Mouse (Mus musculus) adrenal gland, postnatal 0 days (tissue): Measurements from ENCODE around the gene Ccdc81. TPM values are rescaled to one million over a fixed set of nuclear protein-coding genes. Genes with fewer than 3 reads are reported as not detected.

ENCODE experiments used
- polyA plus RNA-seq: library from polyadenylated mRNA; unstranded; fragments of >200 nt; fragmentation: Nextera tagmentation; extraction: Ambion mirVana; gene quantifications from 2 replicates; pipeline ENCODE4 v1.2.1, GENCODE M21; 2015

The Ccdc81 gene
- polyA plus RNA-seq: 0.14 and 0.69 TPM in 2 replicates

GRCm38 (mm10) chr7:89903442-89904343 lies at the start of gene Ccdc81:
Gene Ccdc81, minus strand, starts transcription at chr7:89903629.

DNA sequence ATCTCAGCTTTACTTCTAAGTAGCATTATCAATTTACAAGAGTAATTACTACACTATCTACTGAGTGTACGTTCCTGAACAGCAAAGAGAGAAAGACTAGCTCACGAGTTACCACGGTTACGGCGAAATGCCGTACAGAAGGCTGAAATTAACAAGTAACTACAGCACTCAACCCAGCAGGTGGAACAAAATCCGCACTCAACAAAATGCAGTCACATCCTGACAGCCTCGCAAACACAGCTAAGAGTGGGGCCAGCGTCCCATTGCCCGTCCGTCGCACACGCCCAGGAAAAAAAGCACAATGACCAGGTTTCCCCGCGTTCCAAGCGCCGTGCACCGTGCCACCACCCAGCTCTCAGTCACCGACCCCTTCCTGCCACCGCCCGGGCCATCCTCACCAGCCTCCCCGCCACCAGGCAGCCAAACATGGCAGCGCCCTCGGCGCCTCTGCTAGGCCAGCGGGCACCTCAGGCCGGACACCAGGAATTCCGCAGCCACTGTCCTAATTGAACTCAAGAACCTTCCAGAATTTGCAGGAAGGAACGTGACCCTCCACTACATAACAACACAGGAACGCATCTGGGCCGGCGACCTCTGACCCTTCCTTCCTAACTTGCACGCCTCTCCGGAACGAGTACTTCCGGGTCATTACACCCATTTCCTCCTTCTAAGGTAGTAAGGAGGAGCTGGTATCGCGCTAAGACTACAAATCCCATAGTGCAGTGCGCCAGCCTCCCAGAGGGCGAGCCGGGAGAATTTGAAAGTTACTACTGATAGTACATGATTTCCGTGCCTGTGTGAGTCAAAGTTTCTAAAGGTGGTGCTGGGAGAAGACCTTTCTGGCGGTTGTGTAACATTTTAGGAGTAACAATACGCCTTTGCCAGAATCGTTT lies 37.4 kb upstream of the Ccdc81 start, which contains the start of gene Hikeshi:
Gene Hikeshi (minus strand): TSS at position 634 of the 893 bp plus-strand sequence.

Other genes with a start within 250 kb of the Ccdc81 start
- gene Hikeshi, start 37.6 kb upstream of the Ccdc81 start, polyA plus RNA-seq: 114 and 119 TPM in 2 replicates
- gene Eed, start 77.4 kb upstream of the Ccdc81 start, polyA plus RNA-seq: 52.9 and 55.1 TPM in 2 replicates
- 20.6 and 22.2 TPM in 2 replicates for gene Picalm, start 226.6 kb upstream of the Ccdc81 start, polyA plus RNA-seq